Mouse (Mus musculus): Measurements from ENCODE around the gene Fam129b. TPM values are rescaled to one million over a fixed set of nuclear protein-coding genes. Genes with fewer than 3 reads are reported as not detected.

Gene Fam129b
- polyA plus RNA-seq, 1 experiment = 22.9 TPM

- WGBS = 37% methylated on average over 19 of the region's 19 CpGs
- H3K4me3 ChIP-seq (ENCODE audit: control insufficient read depth, insufficient read depth, low read length) = no peak overlapping the region
- H3K27me3 ChIP-seq (ENCODE audit: control insufficient read depth, insufficient read depth, low read length) = no peaks in the 10 kb centered on the region
- peak; percentile 77 for DNase-seq
- H3K36me3 ChIP-seq (ENCODE audit: control insufficient read depth, insufficient read depth, low read length) = no peaks in the 10 kb centered on the region
- no peak overlapping the region for H3K27ac ChIP-seq (ENCODE audit: control insufficient read depth, insufficient read depth, low read length)
- TF ChIP-seq CTCF (IDR thresholded peaks at IDR 0.05; ENCODE audit: borderline replicate concordance, control insufficient read depth, extremely low read depth, insufficient read depth, low read length, poor library complexity) (peak; percentile 99), POLR2A (IDR thresholded peaks at IDR 0.05; ENCODE audit: control insufficient read depth, extremely low read depth, insufficient read depth, low read length, poor library complexity) (no peak)
- H3K4me1 ChIP-seq (replicated peaks; ENCODE audit: control insufficient read depth, insufficient read depth, low read length) = peaks cover 3% of the 10 kb centered on the region
These were observed 36.4 kb downstream of the Fam129b start for GRCm38 (mm10) chr2:32912210-32912804.

GRCm38 (mm10) chr2:32914362-32914761, 38.4 kb downstream of the Fam129b start:
- H3K36me3 ChIP-seq (ENCODE audit: control insufficient read depth, insufficient read depth, low read length) = no peaks in the 10 kb centered on the region
- H3K4me3 ChIP-seq (ENCODE audit: control insufficient read depth, insufficient read depth, low read length) = no peak overlapping the region
- H3K27ac ChIP-seq (ENCODE audit: control insufficient read depth, insufficient read depth, low read length) = no peak overlapping the region
- WGBS = 88% methylated on average over 5 of the region's 5 CpGs
- TF ChIP-seq POLR2A (IDR thresholded peaks at IDR 0.05; ENCODE audit: control insufficient read depth, extremely low read depth, insufficient read depth, low read length, poor library complexity) = no peak
- TF ChIP-seq CTCF (IDR thresholded peaks at IDR 0.05; ENCODE audit: borderline replicate concordance, control insufficient read depth, extremely low read depth, insufficient read depth, low read length, poor library complexity) = no peak
- H3K4me1 ChIP-seq (replicated peaks; ENCODE audit: control insufficient read depth, insufficient read depth, low read length) = peaks cover 9% of the 10 kb centered on the region
- H3K27me3 ChIP-seq (ENCODE audit: control insufficient read depth, insufficient read depth, low read length) = no peaks in the 10 kb centered on the region
- no peak for DNase-seq

GRCm38 (mm10) chr2:32914896-32915295, 39.0 kb downstream of the Fam129b start:
- TF ChIP-seq CTCF (IDR thresholded peaks at IDR 0.05; ENCODE audit: borderline replicate concordance, control insufficient read depth, extremely low read depth, insufficient read depth, low read length, poor library complexity) = no peak
- TF ChIP-seq POLR2A (IDR thresholded peaks at IDR 0.05; ENCODE audit: control insufficient read depth, extremely low read depth, insufficient read depth, low read length, poor library complexity) = no peak
- Histone ChIP-seq H3K36me3 (ENCODE audit: control insufficient read depth, insufficient read depth, low read length) (no peaks in the 10 kb centered on the region), H3K27me3 (ENCODE audit: control insufficient read depth, insufficient read depth, low read length) (no peaks in the 10 kb centered on the region), H3K4me1 (replicated peaks; ENCODE audit: control insufficient read depth, insufficient read depth, low read length) (peaks cover 9% of the 10 kb centered on the region), H3K4me3 (ENCODE audit: control insufficient read depth, insufficient read depth, low read length) (no peak overlapping the region), H3K27ac (ENCODE audit: control insufficient read depth, insufficient read depth, low read length) (no peak overlapping the region)
- WGBS = 97% methylated on average over 3 of the region's 3 CpGs
- DNase-seq = no peak

- Histone ChIP-seq H3K4me3 (ENCODE audit: control insufficient read depth, insufficient read depth, low read length) (no peak overlapping the region), H3K4me1 (replicated peaks; ENCODE audit: control insufficient read depth, insufficient read depth, low read length) (peaks cover 12% of the 10 kb centered on the region), H3K27me3 (ENCODE audit: control insufficient read depth, insufficient read depth, low read length) (no peaks in the 10 kb centered on the region), H3K27ac (ENCODE audit: control insufficient read depth, insufficient read depth, low read length) (no peak overlapping the region), H3K36me3 (ENCODE audit: control insufficient read depth, insufficient read depth, low read length) (no peaks in the 10 kb centered on the region)
- no peak for TF ChIP-seq CTCF (IDR thresholded peaks at IDR 0.05; ENCODE audit: borderline replicate concordance, control insufficient read depth, extremely low read depth, insufficient read depth, low read length, poor library complexity)
- TF ChIP-seq POLR2A (IDR thresholded peaks at IDR 0.05; ENCODE audit: control insufficient read depth, extremely low read depth, insufficient read depth, low read length, poor library complexity) = no peak
- no peak for DNase-seq
- WGBS = 10% methylated on average over 11 of the region's 11 CpGs
These were observed 41.6 kb downstream of the Fam129b start for GRCm38 (mm10) chr2:32917526-32917925.

- peaks cover 12% of the 10 kb centered on the region for H3K4me1 ChIP-seq (replicated peaks; ENCODE audit: control insufficient read depth, insufficient read depth, low read length)
- H3K27me3 ChIP-seq (ENCODE audit: control insufficient read depth, insufficient read depth, low read length) = no peaks in the 10 kb centered on the region
- H3K4me3 ChIP-seq (ENCODE audit: control insufficient read depth, insufficient read depth, low read length) = no peak overlapping the region
- no peak for DNase-seq
- 92% methylated on average over 9 of the region's 9 CpGs for WGBS
- TF ChIP-seq CTCF (IDR thresholded peaks at IDR 0.05; ENCODE audit: borderline replicate concordance, control insufficient read depth, extremely low read depth, insufficient read depth, low read length, poor library complexity) (no peak), POLR2A (IDR thresholded peaks at IDR 0.05; ENCODE audit: control insufficient read depth, extremely low read depth, insufficient read depth, low read length, poor library complexity) (no peak)
- no peaks in the 10 kb centered on the region for H3K36me3 ChIP-seq (ENCODE audit: control insufficient read depth, insufficient read depth, low read length)
- no peak overlapping the region for H3K27ac ChIP-seq (ENCODE audit: control insufficient read depth, insufficient read depth, low read length)
These were observed 42.5 kb downstream of the Fam129b start for GRCm38 (mm10) chr2:32918391-32918790.

- peaks cover 12% of the 10 kb centered on the region for H3K4me1 ChIP-seq (replicated peaks; ENCODE audit: control insufficient read depth, insufficient read depth, low read length)
- no peak for DNase-seq
- H3K27ac ChIP-seq (ENCODE audit: control insufficient read depth, insufficient read depth, low read length) = no peak overlapping the region
- no peak overlapping the region for H3K4me3 ChIP-seq (ENCODE audit: control insufficient read depth, insufficient read depth, low read length)
- H3K36me3 ChIP-seq (ENCODE audit: control insufficient read depth, insufficient read depth, low read length) = no peaks in the 10 kb centered on the region
- H3K27me3 ChIP-seq (ENCODE audit: control insufficient read depth, insufficient read depth, low read length) = no peaks in the 10 kb centered on the region
- TF ChIP-seq POLR2A (IDR thresholded peaks at IDR 0.05; ENCODE audit: control insufficient read depth, extremely low read depth, insufficient read depth, low read length, poor library complexity) (no peak), CTCF (IDR thresholded peaks at IDR 0.05; ENCODE audit: borderline replicate concordance, control insufficient read depth, extremely low read depth, insufficient read depth, low read length, poor library complexity) (no peak)
- WGBS = 41% methylated on average over 7 of the region's 7 CpGs
These were observed 45.3 kb downstream of the Fam129b start for GRCm38 (mm10) chr2:32921235-32921634.

All from thymus, adult 2 months (tissue).